Mouse (Mus musculus): ENCODE measurements at regions not wholly inside any gene's neighbourhood (a gene's known extent, or its start where the extent isn't known, plus 50 kb on each side); places are given as distances from the start of the nearest gene placed in this dataset.

GRCm38 (mm10) chr11:23996250-23996649, 78.6 kb downstream of the A830031A19Rik start:
- intact Hi-C loops (cut with DNase I): no loop called here
- DNase-seq (ENCODE audit: low spot score in 2 of 2): no peak

- peak; percentile 18 to 31 for DNase-seq (ENCODE audit: low spot score in 2 of 2)
- intact Hi-C loops (cut with DNase I): no loop called here
Measured at GRCm38 (mm10) chr11:23994160-23994559, 80.7 kb downstream of the A830031A19Rik start.

DNA sequence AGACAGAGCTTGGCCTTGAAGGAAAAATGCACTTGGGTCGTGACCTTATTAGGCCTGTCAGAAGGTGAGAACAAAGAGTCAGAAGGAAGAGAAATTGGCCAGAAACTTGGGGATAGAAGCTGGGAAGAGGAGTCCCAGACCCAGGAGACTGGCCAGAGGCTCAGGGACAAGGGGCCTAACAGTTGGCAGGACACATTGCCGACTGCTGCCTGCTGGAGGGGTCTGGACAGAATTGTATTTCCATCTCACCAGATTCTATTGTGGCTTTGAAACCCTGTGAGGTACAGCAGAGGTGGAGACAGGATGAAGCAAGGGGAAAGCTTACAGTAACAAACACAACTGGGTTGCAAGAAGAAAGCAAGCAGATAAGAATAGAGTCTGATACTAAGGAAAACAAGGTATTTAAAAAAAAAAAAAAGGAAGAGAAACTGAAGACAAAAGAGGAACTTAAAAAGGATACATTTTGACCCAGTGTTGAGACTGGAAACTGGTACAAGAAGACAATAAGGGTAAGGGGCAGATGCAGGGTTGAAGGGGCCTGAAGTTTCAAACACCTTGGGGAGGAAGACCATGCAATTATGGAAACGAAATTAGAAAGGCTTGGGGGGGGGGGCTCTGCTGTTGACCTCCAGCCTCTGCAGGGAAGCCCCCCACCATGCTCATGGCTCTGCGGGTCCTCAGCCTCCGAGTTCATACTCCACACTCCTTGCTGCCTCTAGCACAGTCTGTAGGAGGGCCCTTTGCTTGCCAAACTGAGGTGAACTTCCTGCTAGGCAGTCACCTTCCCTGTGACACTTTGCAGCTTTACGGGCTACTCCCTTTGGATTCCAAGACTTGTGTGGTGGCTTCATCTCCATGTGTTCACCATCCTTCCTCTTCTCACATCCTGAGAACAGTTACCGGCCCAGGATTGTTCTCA, 87.1 kb downstream of the A830031A19Rik start:
- no peak for DNase-seq (ENCODE audit: low spot score in 2 of 2)
- intact Hi-C loops (cut with DNase I): no loop called here

- intact Hi-C loops (cut with DNase I): no loop called here
- no peak for DNase-seq (ENCODE audit: low spot score in 2 of 2)
Measured at GRCm38 (mm10) chr11:23985231-23985630, 89.6 kb downstream of the A830031A19Rik start.

DNA sequence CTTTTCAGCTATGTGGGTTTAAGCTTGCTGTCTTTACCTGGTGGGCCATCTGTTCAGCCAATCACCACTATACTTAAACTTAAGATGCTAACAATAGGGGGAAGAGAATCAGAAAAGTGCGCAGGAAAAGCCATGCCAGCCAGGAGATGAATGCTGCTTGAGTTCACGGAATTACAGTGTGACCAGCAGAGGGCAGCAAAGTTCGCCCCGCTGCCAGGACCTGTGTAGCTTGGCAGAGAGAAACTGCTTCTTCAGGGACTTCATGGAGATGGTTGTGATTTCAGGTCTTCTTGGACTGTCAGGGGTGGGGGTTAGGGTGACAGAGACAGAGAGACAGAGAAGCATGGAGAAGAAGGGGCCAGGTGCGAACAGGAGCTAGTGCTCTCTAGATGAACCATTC, 84.3 kb upstream of the Papolg start:
- DNase-seq (ENCODE audit: low spot score in 2 of 2): peak; percentile 89
- intact Hi-C loops (cut with DNase I): loop anchor here (10.0 kb wide), 1 partner anchor 155 kb away; no protein-coding TSS in a partner anchor

- peak; percentile 30 to 71 for DNase-seq (ENCODE audit: low spot score in 2 of 2)
- intact Hi-C loops (cut with DNase I): loop anchor here (10.0 kb wide), 1 partner anchor 157 kb away; no protein-coding TSS in a partner anchor
Measured at GRCm38 (mm10) chr11:23978300-23978699, 83.2 kb upstream of the Papolg start.

DNA sequence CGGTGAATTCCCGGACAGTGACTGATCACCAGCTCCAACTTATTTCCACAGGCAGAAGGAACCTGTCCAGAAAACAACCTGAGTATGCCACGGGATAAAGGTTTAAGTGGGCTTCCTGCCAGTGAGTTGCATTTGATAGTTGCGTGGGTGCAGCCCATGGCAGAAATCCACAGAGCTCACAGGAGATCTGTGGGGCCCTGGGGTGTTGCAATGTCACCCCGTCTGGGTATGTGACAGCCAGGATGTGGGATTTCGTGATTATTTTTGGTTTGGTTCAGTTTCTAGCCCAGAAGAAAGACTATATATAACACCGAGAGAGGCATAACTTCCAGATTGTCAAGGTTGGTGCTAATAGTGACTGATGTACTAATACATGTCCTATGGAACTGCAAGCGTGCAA, 82.0 kb upstream of the Papolg start:
- peak; percentile 35 to 56 for DNase-seq (ENCODE audit: low spot score in 2 of 2)
- intact Hi-C loops (cut with DNase I): loop anchor here (10.0 kb wide), 1 partner anchor 158 kb away; no protein-coding TSS in a partner anchor

GRCm38 (mm10) chr11:23954323-23954722, 59.3 kb upstream of the Papolg start:
- DNase-seq (ENCODE audit: low spot score in 2 of 2): no peak
- intact Hi-C loops (cut with DNase I): loop anchor here (5.0 kb wide), 2 partner anchors 57 to 272 kb away; partner anchors contain the start of gene Papolg

DNA sequence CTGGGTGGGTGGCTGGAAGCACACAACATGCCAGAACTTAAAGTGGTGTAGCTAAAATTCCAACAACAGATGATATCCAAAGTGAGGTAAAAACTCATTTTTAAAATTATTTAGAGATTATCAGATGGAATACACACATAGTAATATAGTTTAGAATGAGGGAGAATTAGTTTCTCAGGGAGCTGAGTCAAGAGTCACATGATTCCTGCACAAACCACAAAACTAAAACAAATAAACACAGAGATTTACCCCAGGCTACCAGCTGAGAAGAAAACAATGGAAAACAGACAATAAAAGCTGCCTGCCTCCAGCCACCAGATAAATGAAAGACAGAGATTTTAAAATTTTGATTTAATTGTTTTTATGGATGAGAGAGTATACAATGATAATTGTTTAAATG, 50.9 kb upstream of the Papolg start:
- intact Hi-C loops (cut with DNase I): no loop called here
- no peak for DNase-seq (ENCODE audit: low spot score in 2 of 2)

Data from left cerebral cortex, postnatal 14 days (tissue).